Mouse (Mus musculus) c-Kit-positive CD71-positive TER-119-negative erythroid progenitor cells, embryonic 14.5 days (primary cell): ENCODE results near the gene Grik4.

ENCODE experiments used
- DNase-seq: peaks from one replicate; pipeline ENCODE4 v3.0.0-alpha.2; 2013; ENCODE audit warnings: low read depth

Grik4 gene

GRCm38 (mm10) chr9:42859959-42860794, 84.1 kb downstream of the Grik4 start:
- no peak for DNase-seq

GRCm38 (mm10) chr9:42858998-42859690, 85.1 kb downstream of the Grik4 start:
- no peak for DNase-seq

GRCm38 (mm10) chr9:42858576-42858975, 85.7 kb downstream of the Grik4 start:
- no peak for DNase-seq

- DNase-seq = no peak
Measured at GRCm38 (mm10) chr9:42857756-42858155, 86.5 kb downstream of the Grik4 start.

GRCm38 (mm10) chr9:42853077-42853476, 91.2 kb downstream of the Grik4 start:
- no peak for DNase-seq

GRCm38 (mm10) chr9:42850063-42850462, 94.2 kb downstream of the Grik4 start:
- no peak for DNase-seq

GRCm38 (mm10) chr9:42848061-42848460, 96.2 kb downstream of the Grik4 start:
- no peak for DNase-seq

- DNase-seq = no peak
Measured at GRCm38 (mm10) chr9:42846676-42847425, 97.4 kb downstream of the Grik4 start.

- no peak for DNase-seq
Measured at GRCm38 (mm10) chr9:42846139-42846538, 98.2 kb downstream of the Grik4 start.

- no peak for DNase-seq
Measured at GRCm38 (mm10) chr9:42844301-42844700, 100.0 kb downstream of the Grik4 start.

GRCm38 (mm10) chr9:42838299-42838698, 106.0 kb downstream of the Grik4 start:
- no peak for DNase-seq

GRCm38 (mm10) chr9:42837498-42837897, 106.8 kb downstream of the Grik4 start:
- DNase-seq = no peak

GRCm38 (mm10) chr9:42831558-42831957, 112.7 kb downstream of the Grik4 start:
- no peak for DNase-seq

- DNase-seq = no peak
Measured at GRCm38 (mm10) chr9:42819247-42819646, 125.0 kb downstream of the Grik4 start.

- no peak for DNase-seq
Measured at GRCm38 (mm10) chr9:42816815-42817214, 127.5 kb downstream of the Grik4 start.

- no peak for DNase-seq
Measured at GRCm38 (mm10) chr9:42809146-42809545, 135.1 kb downstream of the Grik4 start.

GRCm38 (mm10) chr9:42808394-42808793, 135.9 kb downstream of the Grik4 start:
- no peak for DNase-seq

- DNase-seq = no peak
Measured at GRCm38 (mm10) chr9:42803061-42803491, 141.2 kb downstream of the Grik4 start.

- DNase-seq = no peak
Measured at GRCm38 (mm10) chr9:42801929-42802328, 142.4 kb downstream of the Grik4 start.

- no peak for DNase-seq
Measured at GRCm38 (mm10) chr9:42800138-42800537, 144.2 kb downstream of the Grik4 start.

GRCm38 (mm10) chr9:42799694-42800093, 144.6 kb downstream of the Grik4 start:
- no peak for DNase-seq

- no peak for DNase-seq
Measured at GRCm38 (mm10) chr9:42799242-42799641, 145.1 kb downstream of the Grik4 start.

GRCm38 (mm10) chr9:42798280-42798679, 146.0 kb downstream of the Grik4 start:
- DNase-seq = no peak
